Mouse (Mus musculus) layer of hippocampus, adult 2 months (tissue): ENCODE data around the gene Zfp951. TPM values are rescaled to one million over a fixed set of nuclear protein-coding genes. Genes with fewer than 3 reads are reported as not detected.
"Not testable (repeated sequence)": the region's sequence is repeated elsewhere in the genome, so short reads cannot be mapped to it uniquely, and the experiment has no call there.

Experiments
- DNase-seq, 2 experiments: peaks; one replicate each; pipeline ENCODE4 v3.0.0; 2022; ENCODE audit warnings: low spot score in 2 of 2
- H3K27ac ChIP-seq: fragments of 200-600 bp; 2 replicates; pipeline ENCODE4 v1.8.1; 2022
- H3K4me3 ChIP-seq: fragments of 200-600 bp; 2 replicates; pipeline ENCODE4 v1.8.1; 2022; ENCODE audit warnings: mild to moderate bottlenecking
- CTCF ChIP-seq: fragments of 200-600 bp; conservative IDR thresholded peaks from 2 replicates; pipeline ENCODE4 v1.8.1; 2022; ENCODE audit warnings: antibody characterized with exemption, mild to moderate bottlenecking, moderate library complexity
- long read RNA-seq, 2 experiments: library from polyadenylated mRNA; stranded (forward); transcript quantifications; one replicate each; pipeline ENCODE4 v2.0.0; 2021; ENCODE audit warnings: borderline mapping rate in 2 of 2
- total RNA-seq, 2 experiments: library from RNA; stranded (reverse); gene quantifications; 2 replicates each; pipeline ENCODE4 v1.2.3; 2021

Zfp951 gene
- 1 to 10 TPM; 4.0 to 4.9 TPM for total RNA-seq
- long read RNA-seq, experiment 1, partial matches to known transcripts: 0 of 2 reads
- long read RNA-seq, experiment 1, other reads (novel, unspliced or antisense): 2 of 2 reads
- long read RNA-seq, experiment 2, partial matches to known transcripts: 2 of 4 reads
- long read RNA-seq, experiment 2, other reads (novel, unspliced or antisense): 2 of 4 reads

DNA sequence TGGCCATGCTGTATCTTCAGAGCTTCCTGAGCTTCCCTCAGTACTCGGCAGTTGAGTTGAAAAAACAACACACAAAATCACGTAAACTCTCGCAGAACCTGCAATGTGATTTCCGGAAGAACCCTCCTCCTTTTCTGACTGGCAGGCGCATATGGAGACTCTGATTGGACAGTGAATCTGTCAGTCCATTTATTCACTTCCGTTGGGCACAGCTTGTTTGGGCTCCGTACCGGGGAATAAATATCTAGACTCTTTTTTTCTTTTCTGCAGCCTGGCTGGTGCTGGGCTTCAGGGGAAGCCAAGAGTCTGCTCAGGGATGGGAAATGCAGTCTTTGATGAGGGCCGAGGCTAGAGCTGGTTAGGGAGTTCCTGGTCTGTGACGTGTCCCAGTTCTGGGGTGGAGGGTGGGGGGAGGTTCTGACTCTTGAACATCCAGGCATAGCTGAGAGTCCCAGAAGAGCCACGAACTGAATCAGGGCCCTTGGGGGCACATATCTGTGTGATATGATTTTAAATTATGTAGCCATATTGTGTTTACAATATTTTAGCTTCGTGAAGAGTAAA, at the start of gene Zfp951:
Gene Zfp951, minus strand, starts transcription at position 109 of the 564 bp plus-strand sequence.
- DNase-seq: peak; percentile 49 to 64
- peak within 1 kb of the TSS; percentile 53 for H3K4me3 ChIP-seq
- H3K27ac ChIP-seq: peak within 1 kb of the TSS; percentile 82

DNA sequence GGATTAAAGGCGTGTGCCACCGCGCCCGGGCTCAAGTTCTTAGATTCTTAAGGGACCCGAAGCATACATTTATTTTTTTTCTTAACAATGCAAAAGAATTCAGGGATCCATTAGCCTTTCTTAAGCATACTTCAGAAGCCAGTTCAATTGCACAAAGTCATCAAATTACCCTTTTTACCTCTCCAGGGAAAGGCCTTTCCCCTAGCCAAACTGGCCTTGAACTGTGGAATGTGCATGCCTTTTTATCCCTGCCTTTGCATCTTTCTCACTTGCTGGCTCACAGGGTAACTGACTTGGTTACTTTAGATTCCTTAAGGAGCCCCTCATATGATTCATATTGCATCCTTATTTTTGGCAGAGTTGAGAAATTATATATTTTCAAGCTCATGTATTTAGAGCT, 46.7 kb upstream of the Zfp951 start:
- not testable (repeated sequence) for H3K4me3 ChIP-seq, H3K27ac ChIP-seq, DNase-seq

DNA sequence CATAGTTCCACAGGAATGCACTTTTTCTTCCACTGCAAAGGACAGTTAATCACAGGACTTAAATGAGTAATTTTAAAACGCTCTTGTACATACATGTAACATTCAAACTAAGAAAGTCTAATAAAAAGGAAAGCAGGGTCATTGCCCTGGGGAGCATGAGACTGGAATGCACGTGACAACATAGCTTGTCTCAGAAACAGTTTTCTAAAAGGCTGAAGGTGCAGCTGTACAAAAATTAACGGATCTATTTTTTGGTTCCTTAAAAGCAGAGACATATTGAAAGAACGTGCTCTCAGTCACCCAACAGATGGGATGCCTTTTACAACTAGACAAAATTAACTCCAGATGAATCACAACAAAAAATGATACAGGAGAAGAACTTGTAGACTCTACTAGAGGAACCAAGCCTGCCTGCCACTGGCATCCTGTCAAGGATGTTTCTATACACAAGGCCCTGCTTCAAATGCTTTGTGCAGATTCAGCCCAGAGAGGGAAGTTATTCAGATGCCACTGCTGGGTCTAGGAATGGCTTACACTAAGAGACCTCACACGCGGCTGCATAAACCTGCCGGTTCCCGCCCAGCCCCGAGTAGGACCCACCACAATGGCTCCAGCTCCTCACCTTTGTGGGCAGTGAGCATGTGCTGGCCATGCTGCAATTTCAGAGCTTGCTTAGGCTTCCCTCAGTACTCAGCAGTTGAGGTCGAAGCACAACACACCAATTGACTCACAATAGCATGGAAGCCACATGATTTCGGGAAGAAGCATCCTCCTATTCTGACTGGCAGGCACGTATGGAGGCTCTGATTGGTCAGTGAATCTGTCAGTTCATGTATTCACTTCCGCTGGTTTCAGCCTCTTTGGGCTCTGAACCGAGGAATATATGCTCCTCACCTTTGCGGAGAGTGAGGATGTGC, 567 bp downstream of the Zfp951 start:
- Histone ChIP-seq H3K27ac (peak overlapping the region; percentile 82), H3K4me3 (peak overlapping the region; percentile 53)
- DNase-seq: not testable (repeated sequence)

DNA sequence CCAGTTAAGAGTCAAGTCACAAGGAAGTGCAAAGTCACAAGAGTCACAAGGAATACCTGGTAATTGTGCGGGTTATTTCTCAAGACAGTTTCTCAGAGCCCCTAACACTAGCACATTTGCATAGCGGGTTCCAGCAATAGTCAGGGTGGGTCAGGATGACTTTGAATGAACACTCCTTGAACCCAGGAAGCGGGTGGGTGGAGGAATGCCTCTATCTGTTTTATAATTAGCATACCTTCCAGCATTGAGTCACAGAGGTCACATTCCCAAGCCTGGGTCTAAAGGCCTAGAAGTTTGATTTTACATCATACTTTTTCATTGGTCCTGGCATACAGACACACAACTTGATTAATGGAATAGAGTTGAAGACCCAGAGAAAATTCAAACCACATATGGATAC, 5.3 kb downstream of the Zfp951 start:
- DNase-seq, H3K4me3 ChIP-seq, H3K27ac ChIP-seq: not testable (repeated sequence)

DNA sequence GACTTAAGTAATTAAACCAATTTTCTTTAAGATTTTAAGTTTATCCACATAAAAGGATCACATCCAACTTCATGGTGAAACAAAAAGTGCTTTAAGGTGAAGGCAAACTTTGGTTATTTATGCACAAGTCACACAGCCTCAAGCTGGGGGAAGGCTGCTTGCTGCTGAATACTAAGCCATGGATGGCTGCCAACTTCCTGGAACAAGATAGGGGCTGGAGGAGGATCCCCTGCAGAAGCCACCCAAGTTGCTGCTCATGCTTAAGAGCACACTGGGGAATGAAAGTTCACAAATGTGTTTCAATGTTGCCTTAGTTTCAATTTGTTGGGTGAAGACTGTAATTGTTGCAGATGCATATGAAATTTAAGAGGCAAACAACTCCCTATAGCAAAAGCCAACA, 26.5 kb downstream of the Zfp951 start:
- Histone ChIP-seq H3K4me3 (no peak overlapping the region), H3K27ac (no peak overlapping the region)
- TF ChIP-seq CTCF: no peak
- DNase-seq: no peak

DNA sequence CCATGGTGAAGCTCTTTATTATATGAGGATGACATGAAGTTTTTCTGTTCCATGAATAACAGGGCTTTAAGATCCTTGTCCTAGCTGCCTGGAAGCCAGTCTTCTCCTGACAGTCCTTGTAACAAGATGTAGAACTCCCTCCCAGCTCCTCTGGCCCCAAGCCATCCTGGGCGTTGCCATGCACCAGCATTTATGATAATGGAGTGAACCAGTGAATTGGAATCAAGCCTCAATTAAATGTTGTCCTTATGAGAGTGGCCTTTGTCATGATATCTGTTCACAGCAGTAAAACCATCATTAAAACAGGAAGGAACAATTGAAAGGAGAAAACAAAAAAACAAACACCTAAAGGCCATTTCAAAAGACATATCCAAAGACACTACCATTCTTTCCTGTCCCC, 30.3 kb downstream of the Zfp951 start:
- DNase-seq: no peak
- H3K4me3 ChIP-seq: no peak overlapping the region
- no peak overlapping the region for H3K27ac ChIP-seq
- TF ChIP-seq CTCF: no peak

DNA sequence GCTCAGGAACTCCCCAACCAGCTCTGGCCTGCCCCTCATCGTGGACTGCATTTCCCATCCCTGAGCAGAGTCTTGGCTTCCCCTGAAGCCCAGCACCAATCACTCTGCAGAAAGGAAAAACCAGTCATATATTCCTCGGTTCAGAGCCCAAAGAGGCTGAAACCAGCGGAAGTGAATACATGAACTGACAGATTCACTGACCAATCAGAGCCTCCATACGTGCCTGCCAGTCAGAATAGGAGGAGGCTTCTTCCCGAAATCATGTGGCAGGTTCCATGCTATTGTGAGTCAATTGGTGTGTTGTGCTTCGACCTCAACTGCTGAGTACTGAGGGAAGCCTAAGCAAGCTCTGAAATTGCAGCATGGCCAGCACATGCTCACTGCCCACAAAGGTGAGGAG, 89.7 kb downstream of the Zfp951 start:
- H3K4me3 ChIP-seq, DNase-seq, H3K27ac ChIP-seq: not testable (repeated sequence)

Other genes starting within 250 kb of the Zfp951 start
- gene Abcg3, start 122.6 kb upstream of the Zfp951 start, total RNA-seq: under 1 TPM in 1 of 2 experiments, not detected in 1; 0.15 TPM